Mouse (Mus musculus) cerebellum, adult 11 months (tissue): ENCODE measurements at regions not wholly inside any gene's neighbourhood (a gene's known extent, or its start where the extent isn't known, plus 50 kb on each side); places are given as distances from the start of the nearest gene placed in this dataset.

Source experiments
- DNase-seq: peaks from one replicate; pipeline ENCODE4 v3.0.0; 2022

DNA sequence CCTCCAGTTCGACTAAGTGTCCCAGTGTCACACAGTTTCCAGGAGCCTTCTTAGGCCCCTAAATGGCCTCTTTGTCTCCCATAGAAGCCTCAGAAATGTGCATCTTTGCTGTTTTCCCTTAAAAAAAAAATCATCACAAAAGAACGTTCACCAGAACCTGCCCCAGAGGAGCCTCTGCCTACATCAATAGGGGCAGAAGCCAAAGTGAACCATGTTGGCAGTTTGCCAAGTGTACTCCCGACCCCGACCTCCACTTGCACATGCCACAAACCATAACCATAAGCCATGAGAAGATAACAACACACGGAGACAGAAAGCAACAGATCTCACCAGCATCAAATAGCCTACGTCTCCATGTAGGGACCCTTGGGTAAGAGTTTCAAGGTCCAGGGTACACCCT is 388.4 kb downstream of the Nedd1 start:
- no peak for DNase-seq

DNA sequence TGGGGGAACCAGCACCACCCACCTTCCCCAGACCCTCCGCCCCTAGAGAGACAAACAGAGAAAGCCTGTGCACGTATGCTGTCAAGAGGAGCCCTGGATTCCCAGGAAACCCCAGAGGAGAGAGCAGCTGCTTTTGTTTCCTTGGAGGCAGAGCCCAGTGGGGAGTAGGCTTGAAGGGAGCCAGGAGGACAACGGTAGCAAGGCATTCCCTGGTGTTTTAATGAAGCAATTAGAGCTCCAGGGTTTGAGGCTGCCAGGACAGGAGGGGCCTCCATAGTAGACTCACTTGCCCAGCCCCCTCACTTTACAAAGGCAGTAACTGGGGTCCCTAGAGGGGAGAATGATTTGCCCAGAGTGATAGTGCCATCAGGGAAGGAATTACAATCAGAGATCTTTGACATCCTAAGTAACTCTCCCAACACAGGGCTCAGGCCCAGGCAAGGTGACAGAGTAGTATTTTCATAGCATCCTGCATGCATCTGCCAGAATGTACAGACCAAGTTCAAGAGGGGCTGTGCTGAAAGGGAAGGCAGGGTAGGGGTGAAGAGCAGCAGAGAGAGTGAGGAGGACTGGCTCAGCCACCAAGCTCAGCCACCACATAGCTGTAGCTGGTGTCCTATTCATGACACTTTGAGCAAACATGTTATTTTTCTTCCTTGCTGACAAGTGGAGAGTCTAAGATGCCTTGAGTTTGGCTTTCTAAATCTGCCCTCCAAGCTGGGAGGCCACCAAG is 389.0 kb downstream of the Nedd1 start:
- no peak for DNase-seq

DNA sequence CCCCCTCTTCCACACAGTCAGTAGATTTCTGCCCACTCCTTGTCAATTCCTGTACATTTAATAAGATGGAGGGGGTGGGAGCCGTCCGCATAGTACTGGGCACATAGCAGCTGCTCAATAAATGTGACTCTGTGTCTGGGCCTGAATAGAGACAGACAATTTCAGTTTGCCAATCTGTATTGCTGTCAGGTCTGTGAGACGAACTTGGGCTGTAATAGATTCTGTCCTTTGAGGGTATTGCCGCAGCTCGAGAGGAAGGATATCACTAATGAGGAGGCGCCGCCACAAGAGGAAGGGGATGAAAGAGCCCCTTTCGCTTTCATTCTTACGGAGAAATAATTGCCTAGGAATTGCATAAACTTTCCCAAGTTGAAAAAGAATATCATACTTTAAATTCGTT is 392.1 kb downstream of the Nedd1 start:
- no peak for DNase-seq

DNA sequence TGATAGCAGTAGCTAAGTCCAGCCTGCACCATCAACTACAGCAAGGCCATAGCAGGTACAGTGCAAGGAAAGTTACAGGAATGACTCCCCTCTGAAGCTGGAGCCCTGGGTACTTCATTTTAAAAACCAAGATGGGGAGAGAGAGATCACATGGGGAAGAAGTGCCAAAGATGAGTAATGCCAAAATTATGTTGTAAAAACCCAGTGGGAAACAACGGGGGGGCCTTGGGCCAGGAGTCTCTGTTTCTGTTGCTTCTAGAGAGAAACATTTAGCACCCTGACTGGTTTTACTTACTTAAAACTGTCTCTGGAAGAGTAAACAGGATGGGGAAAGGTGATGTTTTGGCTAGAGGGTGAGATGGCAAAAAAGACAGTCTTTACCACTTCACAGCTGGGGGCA is 392.6 kb downstream of the Nedd1 start:
- no peak for DNase-seq

DNA sequence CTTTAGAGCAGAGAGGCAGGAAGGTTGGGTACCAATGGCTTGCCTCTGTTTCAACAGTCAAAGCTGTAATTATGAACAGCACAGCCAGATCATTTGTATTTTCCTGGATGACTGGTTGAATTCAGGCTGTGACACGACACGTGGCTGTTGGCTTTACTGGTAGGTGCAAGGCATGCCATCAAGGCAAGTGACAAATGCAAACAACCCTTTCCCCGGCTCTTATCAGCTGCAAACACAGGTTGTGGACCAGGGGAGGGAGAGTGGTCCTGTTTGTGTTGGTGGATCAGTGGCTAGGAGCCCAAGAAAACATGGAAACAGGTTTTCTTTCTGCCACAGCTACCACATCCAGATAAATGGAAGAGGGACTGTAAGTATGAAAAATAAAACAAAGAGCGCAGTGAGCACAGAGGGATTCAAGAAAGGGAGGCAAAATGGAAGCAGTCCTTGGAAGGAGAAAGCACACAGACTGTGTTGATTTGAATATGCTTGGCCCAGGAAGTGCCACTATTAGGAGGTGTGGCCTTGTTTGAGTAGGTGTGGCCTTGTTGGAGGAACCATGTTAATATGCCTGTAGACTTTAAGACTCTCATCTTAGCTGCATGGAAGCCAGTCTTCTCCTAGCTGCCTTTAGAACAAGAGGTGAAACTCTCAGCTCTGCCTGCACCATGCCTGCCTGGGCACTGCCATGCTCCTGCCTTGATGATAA is 396.8 kb downstream of the Nedd1 start:
- no peak for DNase-seq

DNA sequence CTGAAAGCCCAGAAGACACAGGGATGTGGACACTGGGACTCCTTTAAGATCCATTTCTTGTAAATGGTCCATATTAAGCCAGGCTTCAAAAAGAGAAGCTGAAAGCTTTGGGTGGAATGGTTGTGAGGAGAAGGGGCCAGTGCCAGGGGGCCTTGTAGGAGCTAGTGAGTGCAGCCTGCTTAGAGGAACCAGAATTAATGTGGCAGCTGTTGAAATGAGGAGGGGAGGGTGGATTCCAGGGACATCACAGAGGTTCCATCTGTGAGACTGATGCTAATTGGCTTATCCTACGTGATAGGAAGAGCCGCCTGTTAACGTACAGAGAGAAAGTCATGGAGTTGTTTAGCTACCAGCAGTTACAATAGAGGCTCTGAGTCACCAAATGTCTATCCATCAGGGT is 407.6 kb downstream of the Nedd1 start:
- DNase-seq = no peak

DNA sequence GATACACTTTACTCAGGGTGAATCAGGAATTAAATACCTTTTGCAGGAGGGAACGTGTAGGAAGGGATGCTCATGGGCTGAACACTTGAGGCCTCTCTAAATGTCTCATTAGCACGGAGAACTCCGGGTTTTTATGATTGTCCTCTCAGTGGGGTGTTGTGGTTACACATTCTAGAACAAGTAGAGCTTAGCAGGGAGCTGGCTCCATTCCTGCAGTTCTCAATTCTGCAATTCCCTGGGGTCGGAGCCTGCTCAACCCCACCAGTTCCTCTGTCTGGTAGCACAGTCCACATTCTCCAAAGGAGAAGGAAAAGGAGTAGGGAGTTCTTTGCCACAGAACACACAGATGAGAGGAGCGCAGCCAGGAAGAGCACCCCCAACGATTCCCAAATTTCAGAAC is 409.9 kb downstream of the Nedd1 start:
- no peak for DNase-seq

DNA sequence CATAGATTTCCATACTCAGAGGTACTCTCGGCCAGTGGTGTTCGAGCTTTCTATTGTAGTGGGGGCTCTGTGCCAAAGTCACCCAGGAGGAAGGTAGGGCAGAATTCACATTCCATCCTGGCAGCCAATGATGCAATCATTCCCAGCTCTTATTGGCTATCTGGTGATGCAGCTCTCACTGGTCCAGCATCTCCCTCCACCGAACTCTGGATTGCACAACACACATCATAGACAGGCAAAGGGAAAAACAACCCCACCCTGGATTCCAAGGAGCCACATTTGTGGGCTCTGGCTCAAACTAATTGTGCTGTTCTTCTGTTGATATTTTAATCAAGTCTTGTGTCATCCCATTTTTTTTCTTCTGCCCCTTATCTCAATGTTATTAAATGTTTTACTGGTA is 413.6 kb downstream of the Nedd1 start:
- no peak for DNase-seq

DNA sequence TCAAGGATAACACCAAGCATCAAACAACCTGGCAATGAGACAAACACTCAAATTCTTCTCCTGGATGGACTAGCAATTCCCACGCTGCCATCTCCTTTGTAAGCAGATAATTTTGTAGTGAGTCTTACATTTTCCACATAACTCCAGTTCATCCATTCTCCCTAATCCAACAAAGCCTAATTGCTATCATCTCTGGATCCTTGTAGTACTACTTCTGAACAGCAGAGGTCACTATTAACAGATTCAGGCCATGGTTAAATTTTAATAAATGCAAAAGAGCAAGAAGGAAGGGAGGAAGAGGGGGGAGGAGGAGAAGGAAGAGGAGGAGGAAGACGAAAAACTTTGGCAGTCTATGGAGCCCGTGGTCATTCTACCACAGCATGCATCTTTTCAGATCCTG is 414.4 kb downstream of the Nedd1 start:
- no peak for DNase-seq

DNA sequence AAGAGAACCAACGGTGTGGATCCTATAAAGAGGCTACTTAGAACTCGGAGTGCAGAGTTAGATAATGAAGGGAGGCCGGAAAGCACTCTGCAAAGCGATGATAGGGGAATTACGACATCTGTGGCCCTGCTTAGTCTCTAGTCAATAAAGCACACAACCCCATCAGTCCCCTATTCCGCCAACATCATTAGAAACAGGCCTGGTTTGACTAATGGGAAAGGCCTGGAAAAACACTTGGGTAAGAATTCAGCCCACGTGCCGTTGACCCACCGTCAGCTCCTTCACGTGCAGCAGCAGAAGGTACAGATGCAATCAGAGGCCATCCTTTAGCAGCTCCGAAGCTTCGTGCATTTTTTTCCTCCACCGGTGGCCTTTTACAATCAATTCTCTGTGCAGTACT is 423.5 kb downstream of the Nedd1 start:
- DNase-seq = no peak

DNA sequence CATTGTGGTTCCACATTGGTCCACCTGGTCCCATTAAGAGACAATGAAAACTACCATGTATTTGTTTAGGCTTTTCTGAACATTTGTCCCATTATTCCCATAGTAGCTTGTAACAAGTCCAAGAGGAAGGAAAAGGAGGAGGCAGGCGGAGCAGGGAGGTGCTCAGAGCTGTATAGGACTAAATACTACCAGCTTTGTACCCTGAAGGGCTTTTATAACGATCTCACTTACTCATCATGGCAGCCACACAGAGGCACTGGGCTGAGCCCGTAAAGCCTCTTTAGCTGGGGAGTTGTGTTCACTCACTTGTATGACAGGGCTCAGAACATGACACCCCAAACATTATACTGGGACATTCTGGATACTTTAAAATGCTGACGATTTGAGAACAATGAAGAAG is 425.4 kb downstream of the Nedd1 start:
- DNase-seq = no peak

DNA sequence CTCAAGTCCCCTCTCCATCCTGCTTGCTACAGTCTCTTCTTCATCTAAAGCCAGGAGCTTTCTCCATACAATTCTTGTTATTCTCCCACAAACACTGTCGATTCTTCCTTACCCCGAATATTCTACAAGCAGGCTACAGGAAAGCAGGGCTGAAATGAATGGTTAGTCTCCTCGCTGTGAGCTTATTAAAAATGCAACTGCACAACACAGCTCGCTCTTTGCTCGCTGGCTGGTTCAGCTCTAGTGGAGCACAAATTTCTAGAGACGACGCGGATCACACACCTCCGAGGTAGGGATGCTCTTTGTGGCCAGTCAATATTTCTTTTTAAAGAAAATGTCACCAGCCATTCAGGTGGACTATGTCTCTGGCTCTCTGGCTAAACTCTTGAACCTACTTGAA is 425.9 kb downstream of the Nedd1 start:
- no peak for DNase-seq

DNA sequence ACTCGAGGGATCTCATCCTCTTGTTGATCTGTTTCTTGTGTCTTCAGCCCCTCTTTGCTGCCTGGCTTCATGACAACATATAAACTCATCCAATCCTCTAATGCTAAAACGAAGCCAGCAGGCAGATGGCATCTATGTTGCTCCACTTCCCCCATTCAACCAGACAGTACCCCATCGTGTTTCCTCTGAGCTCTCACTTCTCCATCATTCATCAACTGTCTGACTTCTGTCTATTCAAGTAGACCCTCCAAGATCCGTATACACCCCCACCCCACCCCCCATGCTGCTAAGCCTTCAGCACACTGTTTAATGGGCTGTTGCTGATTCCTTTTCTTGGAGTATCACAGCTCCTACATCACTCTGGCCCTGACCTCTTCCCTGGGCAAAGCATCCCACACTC is 429.0 kb downstream of the Nedd1 start:
- DNase-seq = no peak

DNA sequence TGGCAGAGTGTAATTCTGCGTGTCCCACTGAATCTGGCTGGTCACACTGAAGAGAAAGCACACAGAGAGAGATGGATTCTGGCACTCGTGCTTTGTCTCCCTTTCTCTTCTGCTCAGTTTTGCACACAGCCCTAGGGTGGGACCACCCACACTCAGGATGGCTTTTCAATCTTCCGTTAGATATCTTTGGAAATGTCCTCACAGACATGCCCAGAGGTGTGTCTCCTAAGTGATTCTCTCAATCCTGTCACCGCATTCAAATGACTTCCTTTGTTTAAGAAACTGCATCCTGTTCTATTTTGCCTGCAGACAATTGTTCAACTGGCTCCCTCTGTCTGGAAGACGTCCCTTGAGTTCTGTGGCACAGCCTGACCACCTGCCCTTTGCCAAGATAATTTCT is 433.0 kb downstream of the Nedd1 start:
- DNase-seq = no peak

DNA sequence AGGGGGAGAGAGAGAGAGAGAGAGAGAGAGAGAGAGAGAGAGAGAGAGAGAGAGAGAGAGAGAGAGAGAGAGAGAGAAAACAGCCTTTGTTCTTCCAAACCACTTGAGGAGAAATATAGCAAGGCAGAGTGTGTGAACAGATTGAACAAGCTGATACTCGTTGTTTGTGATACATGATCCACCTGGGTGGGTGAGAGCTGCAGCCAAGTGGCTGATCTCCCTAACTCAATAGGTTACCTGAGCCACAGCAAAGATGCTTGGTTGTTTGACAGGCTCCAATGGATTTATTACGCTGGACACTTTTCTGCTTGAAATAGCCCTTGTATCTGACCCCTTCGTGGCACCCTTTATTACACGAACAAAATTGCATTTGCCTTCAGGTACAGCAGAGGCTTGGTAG is 438.0 kb downstream of the Nedd1 start:
- no peak for DNase-seq

DNA sequence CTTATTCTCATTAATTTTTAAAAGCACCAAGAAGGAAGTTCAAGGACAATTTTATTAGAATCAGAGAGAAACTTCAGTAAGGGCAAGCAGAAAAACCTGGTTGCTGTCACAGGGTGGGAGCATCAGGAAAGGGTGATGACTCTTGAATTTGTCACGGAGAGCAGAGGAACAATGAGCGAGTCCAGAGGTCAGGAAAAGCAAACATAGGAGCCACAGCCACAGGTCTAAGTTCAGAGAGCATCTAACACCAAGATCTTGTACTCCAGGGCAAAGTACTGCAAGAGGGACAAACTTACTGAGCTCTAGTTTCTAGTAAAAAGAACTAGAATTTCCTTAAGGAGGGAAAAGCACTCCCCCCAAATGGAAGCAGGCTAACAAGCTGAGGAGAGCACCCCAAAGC is 444.2 kb downstream of the Nedd1 start:
- DNase-seq = no peak

DNA sequence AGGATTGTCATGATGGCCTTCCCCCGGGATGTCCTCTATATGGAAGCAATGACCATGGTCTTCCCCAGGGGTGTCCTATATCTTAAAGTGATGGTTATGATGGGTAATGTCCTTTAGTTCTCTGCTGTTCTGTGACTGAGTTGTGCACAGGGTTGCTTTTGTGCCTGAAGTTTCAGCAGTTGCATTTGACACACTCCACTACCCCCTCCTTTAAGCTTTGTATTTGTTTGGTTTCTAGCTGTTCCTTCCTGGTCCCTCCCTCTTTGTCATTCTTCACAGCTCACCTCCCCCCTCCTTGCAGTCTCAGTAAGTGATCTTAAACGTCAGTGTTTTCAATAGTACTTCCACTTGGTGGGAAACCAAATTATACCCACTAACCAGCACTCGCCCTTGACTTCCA is 464.4 kb downstream of the Nedd1 start:
- DNase-seq = no peak

DNA sequence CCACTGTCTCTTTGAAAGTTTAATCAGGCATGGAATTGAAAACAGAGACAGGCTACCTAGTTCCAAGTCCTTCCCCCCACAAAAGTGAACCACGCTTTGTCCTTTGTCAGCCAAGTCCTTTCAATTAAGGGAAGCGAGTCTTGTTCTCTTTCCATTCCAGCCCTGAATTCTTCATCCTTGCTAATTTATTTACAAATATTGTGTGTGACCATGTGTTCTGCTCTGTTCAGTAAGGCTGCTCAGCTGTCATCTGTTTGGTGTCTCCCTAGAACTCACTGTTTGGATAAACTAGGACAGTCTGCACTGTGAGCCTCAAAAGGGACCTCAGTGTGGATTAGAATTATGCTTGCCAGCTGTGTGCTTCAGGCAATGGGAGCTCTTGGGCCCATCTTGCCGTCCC is 473.6 kb downstream of the Nedd1 start:
- no peak for DNase-seq

DNA sequence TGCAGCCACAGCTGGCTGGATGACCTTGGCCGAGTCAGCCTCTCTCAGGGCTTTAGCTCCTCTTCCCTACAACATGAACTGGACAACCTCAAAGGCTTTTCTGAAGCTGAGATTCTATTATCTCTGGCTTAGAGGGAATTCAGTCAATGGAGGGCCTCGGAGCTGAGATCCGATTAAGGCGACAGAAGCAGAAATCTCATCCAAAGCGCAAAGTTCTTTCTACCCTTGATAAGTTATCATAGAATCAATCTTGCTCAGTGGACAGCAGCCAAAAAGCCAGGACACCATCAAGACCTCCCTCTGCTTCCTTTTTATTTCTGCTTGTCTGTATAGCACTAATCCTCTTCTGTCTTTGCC is 474.8 kb downstream of the Nedd1 start:
- DNase-seq = no peak

DNA sequence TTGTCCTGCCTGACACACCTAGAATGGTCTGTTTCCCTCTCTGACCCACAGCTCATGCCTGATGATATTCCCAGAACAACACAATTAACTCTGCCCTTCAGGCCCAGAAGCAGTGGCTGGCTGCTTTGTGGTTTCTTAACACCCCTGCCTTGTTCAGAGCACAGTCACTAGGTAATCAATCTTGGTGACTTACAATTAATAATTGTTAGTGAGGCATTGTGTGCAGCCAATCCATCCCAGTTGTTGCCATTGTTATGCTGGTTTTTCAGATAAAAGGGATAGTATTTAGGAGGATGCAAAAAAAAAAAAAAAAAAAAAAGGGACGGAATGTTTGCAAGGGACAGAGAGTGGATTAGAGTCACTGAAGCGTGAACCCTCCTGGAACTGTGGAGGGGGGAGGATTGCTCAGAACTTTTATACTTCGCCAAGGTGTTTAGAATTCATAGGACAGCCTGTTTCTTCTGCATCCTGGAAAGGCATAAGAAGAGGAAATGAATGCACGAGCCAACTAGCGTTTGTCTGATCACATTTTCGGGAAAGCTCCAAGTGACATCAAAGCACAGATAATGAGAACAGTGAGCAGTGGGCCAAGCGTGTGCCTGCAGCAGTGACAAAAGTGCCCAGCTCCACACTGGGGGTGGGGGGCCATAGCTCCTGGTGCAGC is 475.3 kb downstream of the Nedd1 start:
- DNase-seq = no peak

DNA sequence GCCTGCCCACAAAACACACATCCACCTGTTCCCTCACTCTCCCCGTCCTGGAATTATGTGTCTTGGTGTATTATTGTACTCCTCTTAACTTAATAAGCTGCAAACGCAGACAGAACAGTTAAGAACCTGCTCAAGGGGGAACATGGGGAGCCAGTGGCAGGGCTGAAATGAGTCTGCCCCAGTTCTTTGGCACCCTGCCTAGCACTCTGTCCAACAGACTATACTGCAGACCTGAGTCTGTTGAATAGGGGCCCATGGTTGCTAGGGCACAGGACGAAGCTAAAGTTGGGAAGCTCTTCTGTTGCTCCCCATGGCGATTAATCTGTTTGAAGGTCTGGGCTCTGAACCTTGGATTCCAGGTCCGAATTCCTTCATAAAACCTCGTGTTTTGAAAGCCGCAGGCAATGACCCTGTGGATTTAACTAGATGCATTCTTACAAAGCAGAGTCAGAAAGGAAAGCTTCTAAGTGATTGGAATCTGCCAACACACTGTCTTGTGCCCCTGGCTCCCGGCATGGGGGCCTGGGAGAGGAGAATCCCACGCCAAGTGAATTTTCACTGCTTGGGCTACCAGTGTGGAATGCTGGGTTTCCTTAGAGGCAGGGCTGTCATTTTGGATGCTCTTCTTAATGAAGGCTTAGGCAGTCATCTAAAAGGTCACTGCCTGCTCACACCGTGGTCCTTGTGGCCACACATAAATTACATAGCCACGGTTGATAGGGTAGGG is 479.3 kb downstream of the Nedd1 start:
- DNase-seq = no peak

DNA sequence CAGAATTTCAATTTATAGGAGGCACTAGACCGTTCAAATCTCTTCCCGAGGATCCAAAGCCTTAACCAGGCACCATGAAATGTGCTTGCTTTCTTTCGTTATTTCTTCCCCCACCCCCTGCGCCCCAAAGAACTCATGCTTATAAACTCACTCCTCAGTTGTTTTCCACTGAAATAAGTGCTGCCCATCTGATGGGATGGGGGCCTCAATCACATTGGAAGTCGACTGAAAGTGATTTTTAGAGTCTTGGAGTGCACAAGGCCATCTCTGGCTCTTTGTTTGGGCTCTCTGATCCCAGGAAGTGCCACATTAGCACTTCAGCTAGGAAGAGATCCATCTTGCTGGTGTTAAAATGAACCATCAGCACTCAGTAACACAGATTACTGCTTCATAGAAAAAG is 484.3 kb downstream of the Nedd1 start:
- DNase-seq = no peak

DNA sequence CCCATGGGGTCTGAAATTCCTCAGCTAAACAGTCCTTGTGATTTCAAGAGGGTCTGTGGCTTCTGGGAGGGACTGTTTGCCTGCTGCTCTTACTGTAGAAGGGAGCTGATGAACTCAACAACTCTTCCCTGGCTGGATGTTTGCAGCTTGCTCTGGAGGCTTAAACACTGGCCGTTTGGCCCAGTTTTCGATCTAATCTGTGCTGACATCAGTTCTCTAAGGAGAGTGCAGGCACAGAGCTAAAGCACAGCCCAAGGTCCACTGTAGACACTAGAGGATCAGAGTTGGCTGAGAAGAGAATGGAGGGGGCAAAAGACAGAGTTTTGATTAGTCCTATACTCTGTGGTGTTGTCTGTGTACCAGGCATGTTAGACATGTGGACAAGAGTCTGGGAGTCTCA is 490.1 kb downstream of the Nedd1 start:
- no peak for DNase-seq

DNA sequence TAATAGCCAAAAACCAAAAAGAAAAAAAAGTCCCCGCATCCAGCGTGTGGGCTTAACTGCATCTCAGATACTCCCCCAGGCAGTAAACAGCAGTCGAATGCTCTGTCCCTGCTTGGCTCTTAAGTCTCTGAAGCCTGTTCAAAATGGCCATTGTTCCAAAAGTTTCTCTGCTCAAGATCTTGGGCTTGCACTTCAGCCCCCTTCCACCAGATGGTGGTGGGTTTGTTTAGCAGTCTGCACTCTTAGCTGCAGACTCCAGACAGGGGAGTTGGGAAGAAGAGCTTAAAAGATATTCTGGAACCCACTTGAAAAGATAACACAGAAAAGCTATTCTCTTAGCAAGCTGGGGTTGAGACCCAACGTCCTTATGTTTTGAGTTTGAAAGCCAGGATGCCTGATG is 496.4 kb downstream of the Nedd1 start:
- DNase-seq = no peak
